Comparison of ENCODE assay signal across 13 mouse cellular contexts in genomic region chr8:78656700-78657370, GRCm38 (mm10).
DNase-seq lines count a peak whose midpoint lies in the region; ATAC-seq and TF ChIP-seq lines count a peak whose summit lies in the region.
"Had no signal": no experiment of that assay in that cellular context is flagged by ENCODE, and none has a peak within 500 bp of the region (broad histone marks: within the 10 kb centered on the region; RNA-seq: fewer than 3 reads in every experiment).

No protein-coding gene starts in this region.

- H3K27me3 ChIP-seq in liver, postnatal 0 days (ENCODE audit: insufficient read depth, low read length): no peaks in the 10 kb centered on the region
- no peaks in the 10 kb centered on the region for H3K27me3 ChIP-seq in liver, embryonic 11.5 days (replicated peaks; ENCODE audit: control insufficient read depth, insufficient read depth, low read length)
- H3K27me3 ChIP-seq in Patski: no peaks in the 10 kb centered on the region
- no peaks in the 10 kb centered on the region for H3K27me3 ChIP-seq in hindbrain, embryonic 13.5 days
- H3K27me3 ChIP-seq: forebrain, embryonic 12.5 days; liver, embryonic 12.5 days; megakaryocyte, embryonic 14.5 days had no signal

- in situ Hi-C loops in Patski (cut with MboI; ENCODE audit: low pct_unique_long_range_greater_than_20kb): loop anchor here (10.0 kb wide), 3 partner anchors 168 to 592 kb away; partner anchors contain the start of gene Lsm6

- no peaks in the 10 kb centered on the region for H3K4me1 ChIP-seq in liver, postnatal 0 days (ENCODE audit: insufficient read depth)
- 0 out of 2 replicates have a peak, but pooled peaks cover 4% of the 10 kb centered on the region for H3K4me1 ChIP-seq in liver, embryonic 11.5 days (replicated peaks; ENCODE audit: control insufficient read depth, insufficient read depth, low read length)
- H3K4me1 ChIP-seq in hindbrain, embryonic 13.5 days (replicated peaks): peaks cover 3% of the 10 kb centered on the region; the same call in 1 of the 2 replicates
- H3K4me1 ChIP-seq: liver, embryonic 12.5 days had no signal

- DNase-seq in liver, postnatal 0 days: peak; percentile 57
- DNase-seq in liver, embryonic 11.5 days (ENCODE audit: low spot score): no peak
- peak; percentile 41 for DNase-seq in Patski (ENCODE audit: low read depth, low spot score)
- DNase-seq in cerebellum, postnatal 14 days: peak; percentile 69 to 72
- DNase-seq in kidney, postnatal 25 days: peak; percentile 16 to 49
- no peak for DNase-seq in retina, embryonic 14.5 days (ENCODE audit: low spot score)
- DNase-seq in right cerebral cortex, postnatal 4 days: no peak
- DNase-seq: gastrocnemius, adult 2 months had no signal

- 71% methylated on average over 10 of the region's 10 CpGs for WGBS in liver, postnatal 0 days (ENCODE audit: insufficient replicate concordance)
- 77% methylated on average over 10 of the region's 10 CpGs for WGBS in liver, embryonic 11.5 days
- 82% methylated on average over 10 of the region's 10 CpGs for WGBS in hindbrain, embryonic 13.5 days

- 0 out of 2 replicates have a peak, but pooled peaks have one; percentile 16 for TF ChIP-seq EP300 in liver, postnatal 0 days (IDR thresholded peaks at IDR 0.05; ENCODE audit: low read depth)

- H3K9me3 ChIP-seq in liver, postnatal 0 days (ENCODE audit: low read length): no peaks in the 10 kb centered on the region
- H3K9me3 ChIP-seq in liver, embryonic 11.5 days (ENCODE audit: control insufficient read depth, low read length): no peaks in the 10 kb centered on the region
- H3K9me3 ChIP-seq in hindbrain, embryonic 13.5 days: no peaks in the 10 kb centered on the region
- H3K9me3 ChIP-seq: forebrain, embryonic 12.5 days; liver, embryonic 12.5 days; megakaryocyte, embryonic 14.5 days had no signal

- ATAC-seq in liver, postnatal 0 days: peak; percentile 90
- no peak for ATAC-seq in liver, embryonic 11.5 days (replicated peaks; ENCODE audit: low FRiP score)
- peak; percentile 90 for ATAC-seq in Patski
- ATAC-seq in hindbrain, embryonic 13.5 days (ENCODE audit: low FRiP score): no peak
- ATAC-seq: hindbrain, embryonic 16.5 days; liver, embryonic 12.5 days had no signal

- POLR2A ChIA-PET in Patski (lab: Charles Lee): no interaction called here

- 0 out of 2 replicates have a peak overlapping the region, but pooled peaks have one; percentile 23 for H3K27ac ChIP-seq in liver, postnatal 0 days (ENCODE audit: low read depth)
- no peak overlapping the region for H3K27ac ChIP-seq in liver, embryonic 11.5 days (ENCODE audit: low read depth, low read length)
- H3K27ac ChIP-seq in hindbrain, embryonic 13.5 days: no peak overlapping the region
- H3K27ac ChIP-seq: forebrain, embryonic 12.5 days; gastrocnemius, adult 2 months; liver, embryonic 12.5 days had no signal

- no peak overlapping the region for H3K4me3 ChIP-seq in liver, postnatal 0 days (ENCODE audit: low read depth, low read length)
- no peak overlapping the region for H3K4me3 ChIP-seq in liver, embryonic 11.5 days (ENCODE audit: low read depth, low read length)
- no peak overlapping the region for H3K4me3 ChIP-seq in hindbrain, embryonic 13.5 days
- H3K4me3 ChIP-seq: forebrain, embryonic 12.5 days; gastrocnemius, adult 2 months; liver, embryonic 12.5 days; megakaryocyte, embryonic 14.5 days had no signal

- no peak overlapping the region for H3K4me2 ChIP-seq in liver, postnatal 0 days (ENCODE audit: low read depth, low read length)
- no peak overlapping the region for H3K4me2 ChIP-seq in liver, embryonic 11.5 days
- H3K4me2 ChIP-seq in hindbrain, embryonic 13.5 days: no peak overlapping the region
- H3K4me2 ChIP-seq: forebrain, embryonic 12.5 days; liver, embryonic 12.5 days had no signal

- CTCF ChIA-PET in Patski (lab: Charles Lee): interaction anchor here (1.0 to 2.3 kb wide), 2 partner anchors 10 to 13 kb away, joined by 4 to 7 read pairs; no protein-coding TSS in a partner anchor

- no peak for TF ChIP-seq CTCF in liver, postnatal 0 days (IDR thresholded peaks at IDR 0.05; ENCODE audit: low read depth)
- TF ChIP-seq CTCF in Patski (IDR thresholded peaks at IDR 0.05): no peak

- no peak overlapping the region for H3K9ac ChIP-seq in liver, postnatal 0 days (replicated peaks)
- no peak overlapping the region for H3K9ac ChIP-seq in liver, embryonic 11.5 days (ENCODE audit: low read depth, low read length)
- no peak overlapping the region for H3K9ac ChIP-seq in hindbrain, embryonic 13.5 days
- H3K9ac ChIP-seq: forebrain, embryonic 12.5 days; liver, embryonic 12.5 days had no signal

- no peaks in the 10 kb centered on the region for H3K36me3 ChIP-seq in liver, postnatal 0 days (replicated peaks; ENCODE audit: insufficient read depth, low read length)
- H3K36me3 ChIP-seq in liver, embryonic 11.5 days (ENCODE audit: control insufficient read depth, insufficient read depth, low read length): no peaks in the 10 kb centered on the region; the same call in 1 of the 2 replicates
- H3K36me3 ChIP-seq in hindbrain, embryonic 13.5 days: no peaks in the 10 kb centered on the region
- H3K36me3 ChIP-seq: forebrain, embryonic 12.5 days; liver, embryonic 12.5 days had no signal

Comparison
In these comparisons a context has a peak if more than half of its experiments do, and no peak if none do; other contexts are left out.
1. ATAC-seq: peak in liver, postnatal 0 days (single experiment) and Patski (single experiment); none in liver, embryonic 11.5 days (single experiment) and hindbrain, embryonic 13.5 days (single experiment).
2. DNase-seq: peak in liver, postnatal 0 days (single experiment), Patski (single experiment), cerebellum, postnatal 14 days (2 of 2) and kidney, postnatal 25 days (2 of 2); none in liver, embryonic 11.5 days (single experiment), retina, embryonic 14.5 days (single experiment) and right cerebral cortex, postnatal 4 days (single experiment).